Mouse (Mus musculus) thymus, adult 2 months (tissue): ENCODE measurements at regions not wholly inside any gene's neighbourhood (a gene's known extent, or its start where the extent isn't known, plus 50 kb on each side); places are given as distances from the start of the nearest gene placed in this dataset.

Experiments used
- CTCF ChIP-seq: fragments of 200-500 bp; IDR thresholded peaks from 2 replicates; pipeline ENCODE4 v1.5.1; 2012; ENCODE audit warnings: mild to moderate bottlenecking, control low read depth, low read length, moderate library complexity, borderline replicate concordance; ENCODE audit not compliant: control insufficient read depth, poor library complexity, insufficient read depth; ENCODE audit errors: extremely low read depth
- POLR2A ChIP-seq: fragments of 200-500 bp; IDR thresholded peaks from 2 replicates; pipeline ENCODE4 v1.6.1; 2012; ENCODE audit warnings: mild to moderate bottlenecking, low read length, control low read depth, moderate library complexity; ENCODE audit not compliant: control insufficient read depth, poor library complexity, insufficient read depth; ENCODE audit errors: extremely low read depth

- TF ChIP-seq POLR2A (no peak), CTCF (no peak)
Measured at GRCm38 (mm10) chr12:112243231-112243630, 97.2 kb downstream of the Kif26a start.
